Mouse (Mus musculus) kidney, embryonic 15.5 days (tissue): ENCODE measurements around the gene Snu13. TPM values are rescaled to one million over a fixed set of nuclear protein-coding genes. Genes with fewer than 3 reads are reported as not detected.

ENCODE experiments used
- ATAC-seq: fragments of 200-750 bp; cut with Nextera tagmentation; replicated peaks from 2 replicates; pipeline ENCODE4 v1.8.0; 2017; ENCODE audit warnings: moderate TSS enrichment; ENCODE audit not compliant: low FRiP score
- H3K27ac ChIP-seq: fragments of 300-500 bp; sonication (generic); 2 replicates; pipeline ENCODE4 v1.5.1; 2015; ENCODE audit warnings: mild to moderate bottlenecking, inconsistent platforms
- H3K27me3 ChIP-seq: fragments of 300-500 bp; sonication (generic); 2 replicates; pipeline ENCODE4 v1.6.1; 2015; ENCODE audit warnings: inconsistent platforms
- H3K36me3 ChIP-seq: fragments of 300-500 bp; sonication (generic); 2 replicates; pipeline ENCODE4 v1.6.1; 2015; ENCODE audit warnings: inconsistent platforms
- H3K4me1 ChIP-seq: fragments of 300-500 bp; sonication (generic); 2 replicates; pipeline ENCODE4 v1.6.1; 2015; ENCODE audit warnings: inconsistent platforms
- H3K4me2 ChIP-seq: fragments of 300-500 bp; sonication (generic); 2 replicates; pipeline ENCODE4 v1.6.1; 2015; ENCODE audit warnings: moderate library complexity, mild to moderate bottlenecking, inconsistent platforms
- H3K4me3 ChIP-seq: fragments of 300-500 bp; sonication (generic); replicated peaks from 2 replicates; pipeline ENCODE4 v1.5.1; 2015; ENCODE audit warnings: mild to moderate bottlenecking, inconsistent platforms
- H3K9ac ChIP-seq: fragments of 300-500 bp; sonication (generic); 2 replicates; pipeline ENCODE4 v1.6.1; 2015; ENCODE audit warnings: mild to moderate bottlenecking, inconsistent platforms
- H3K9me3 ChIP-seq: fragments of 300-500 bp; sonication (generic); replicated peaks from 2 replicates; pipeline ENCODE4 v1.6.1; 2016; ENCODE audit warnings: inconsistent platforms
- WGBS: fragments of 180-500 bp; shearing (Covaris S2); methylation state at CpG from one replicate; pipeline ENCODE4 v1.1.7; 2015; ENCODE audit warnings: mixed read lengths; 5-methylcytosine and 5-hydroxymethylcytosine counted together
- polyA plus RNA-seq: library from polyadenylated mRNA; unstranded; fragments of >200 nt; fragmentation: Nextera tagmentation; extraction: Ambion mirVana; gene quantifications from 2 replicates; pipeline ENCODE4 v1.2.1, GENCODE M21; 2015

Gene Snu13
- polyA plus RNA-seq, 1 experiment from 2014 or later = 272 TPM

GRCm38 (mm10) chr15:82022535-82023088 lies 24.8 kb downstream of the Snu13 start:
- ATAC-seq = no peak
- Histone ChIP-seq H3K4me2 (no peak overlapping the region), H3K9me3 (no peaks in the 10 kb centered on the region), H3K9ac (no peak overlapping the region), H3K27ac (no peak overlapping the region), H3K27me3 (no peaks in the 10 kb centered on the region), H3K4me3 (no peak overlapping the region), H3K4me1 (no peaks in the 10 kb centered on the region), H3K36me3 (peaks cover 83% of the 10 kb centered on the region)
- WGBS = 89% methylated on average over 13 of the region's 13 CpGs

- ATAC-seq = no peak
- Histone ChIP-seq H3K4me2 (no peak overlapping the region), H3K9ac (no peak overlapping the region), H3K27me3 (no peaks in the 10 kb centered on the region), H3K4me3 (no peak overlapping the region), H3K36me3 (peaks cover 50% of the 10 kb centered on the region), H3K27ac (no peak overlapping the region), H3K4me1 (peaks cover 21% of the 10 kb centered on the region), H3K9me3 (no peaks in the 10 kb centered on the region)
- WGBS = 83% methylated on average over 3 of the region's 3 CpGs
Observed at GRCm38 (mm10) chr15:82019288-82019687, 28.1 kb downstream of the Snu13 start.

- Histone ChIP-seq H3K9me3 (no peaks in the 10 kb centered on the region), H3K9ac (no peak overlapping the region), H3K4me2 (0 out of 2 replicates have a peak overlapping the region, but pooled peaks have one; percentile 17), H3K27me3 (no peaks in the 10 kb centered on the region), H3K27ac (no peak overlapping the region), H3K4me3 (0 out of 2 replicates have a peak overlapping the region, but pooled peaks have one; percentile 8), H3K4me1 (peaks cover 32% of the 10 kb centered on the region), H3K36me3 (peaks cover 31% of the 10 kb centered on the region)
- 65% methylated on average over 4 of the region's 4 CpGs for WGBS
- no peak for ATAC-seq
Observed at GRCm38 (mm10) chr15:82017461-82017860, 29.9 kb downstream of the Snu13 start.

GRCm38 (mm10) chr15:82016830-82017229 lies 30.6 kb downstream of the Snu13 start:
- peaks cover 32% of the 10 kb centered on the region for H3K4me1 ChIP-seq
- H3K9ac ChIP-seq = peak overlapping the region; percentile 89
- peaks cover 25% of the 10 kb centered on the region for H3K36me3 ChIP-seq
- peak overlapping the region; percentile 91 for H3K4me2 ChIP-seq
- no peak for ATAC-seq
- no peaks in the 10 kb centered on the region for H3K9me3 ChIP-seq
- no peaks in the 10 kb centered on the region for H3K27me3 ChIP-seq
- peak overlapping the region; percentile 88 for H3K27ac ChIP-seq
- 26% methylated on average over 6 of the region's 6 CpGs for WGBS
- peak overlapping the region; percentile 98 for H3K4me3 ChIP-seq

GRCm38 (mm10) chr15:82016101-82016808 lies 31.1 kb downstream of the Snu13 start:
- peak overlapping the region; percentile 88 for H3K27ac ChIP-seq
- peak; percentile 96 for ATAC-seq

GRCm38 (mm10) chr15:82015392-82016100 lies 31.9 kb downstream of the Snu13 start:
- Histone ChIP-seq H3K9me3 (no peaks in the 10 kb centered on the region), H3K27me3 (no peaks in the 10 kb centered on the region), H3K4me1 (peaks cover 32% of the 10 kb centered on the region), H3K27ac (peak overlapping the region; percentile 84), H3K36me3 (peaks cover 16% of the 10 kb centered on the region), H3K4me2 (peak overlapping the region; percentile 91), H3K9ac (peak overlapping the region; percentile 89), H3K4me3 (peak overlapping the region; percentile 98)
- WGBS = under 1% methylated on average over 39 of the region's 39 CpGs
- ATAC-seq = peak; percentile 26

More at GRCm38 (mm10) chr15:82016101-82016808, 31.1 kb downstream of the Snu13 start:
- Histone ChIP-seq H3K27me3 (no peaks in the 10 kb centered on the region), H3K9ac (peak overlapping the region; percentile 89), H3K4me1 (peaks cover 32% of the 10 kb centered on the region), H3K4me3 (peak overlapping the region; percentile 98), H3K36me3 (peaks cover 19% of the 10 kb centered on the region), H3K4me2 (peak overlapping the region; percentile 91), H3K9me3 (no peaks in the 10 kb centered on the region)
- WGBS = under 1% methylated on average over 52 of the region's 53 CpGs

- peaks cover 13% of the 10 kb centered on the region for H3K36me3 ChIP-seq
- WGBS = 15% methylated on average over 9 of the region's 9 CpGs
- H3K9me3 ChIP-seq = no peaks in the 10 kb centered on the region
- H3K4me2 ChIP-seq = peak overlapping the region; percentile 91
- H3K4me1 ChIP-seq = peaks cover 32% of the 10 kb centered on the region
- no peaks in the 10 kb centered on the region for H3K27me3 ChIP-seq
- H3K9ac ChIP-seq = peak overlapping the region; percentile 89
- peak overlapping the region; percentile 84 for H3K27ac ChIP-seq
- no peak for ATAC-seq
- peak overlapping the region; percentile 98 for H3K4me3 ChIP-seq
Observed at GRCm38 (mm10) chr15:82014745-82015391, 32.5 kb downstream of the Snu13 start.

GRCm38 (mm10) chr15:82011947-82012346 lies 35.5 kb downstream of the Snu13 start:
- Histone ChIP-seq H3K9me3 (no peaks in the 10 kb centered on the region), H3K9ac (no peak overlapping the region), H3K27me3 (no peaks in the 10 kb centered on the region), H3K27ac (no peak overlapping the region), H3K4me2 (no peak overlapping the region), H3K36me3 (no peaks in the 10 kb centered on the region; the same call in 1 of the 2 replicates), H3K4me3 (no peak overlapping the region), H3K4me1 (peaks cover 28% of the 10 kb centered on the region)
- WGBS = 86% methylated on average over 6 of the region's 6 CpGs
- no peak for ATAC-seq

- no peak for ATAC-seq
- WGBS = 79% methylated on average over 8 of the region's 8 CpGs
- no peak overlapping the region for H3K4me2 ChIP-seq
- no peaks in the 10 kb centered on the region for H3K9me3 ChIP-seq
- no peak overlapping the region for H3K27ac ChIP-seq
- peaks cover 35% of the 10 kb centered on the region for H3K36me3 ChIP-seq
- no peaks in the 10 kb centered on the region for H3K27me3 ChIP-seq
- H3K9ac ChIP-seq = no peak overlapping the region
- no peaks in the 10 kb centered on the region for H3K4me1 ChIP-seq
- no peak overlapping the region for H3K4me3 ChIP-seq
Observed at GRCm38 (mm10) chr15:82004257-82004656, 43.1 kb downstream of the Snu13 start.

GRCm38 (mm10) chr15:81993992-81994391 lies 53.4 kb downstream of the Snu13 start:
- no peak overlapping the region for H3K4me3 ChIP-seq
- no peaks in the 10 kb centered on the region for H3K9me3 ChIP-seq
- H3K4me2 ChIP-seq = no peak overlapping the region
- no peak overlapping the region for H3K27ac ChIP-seq
- no peak overlapping the region for H3K9ac ChIP-seq
- H3K4me1 ChIP-seq = peaks cover 6% of the 10 kb centered on the region; the same call in 1 of the 2 replicates
- 61% methylated on average over 6 of the region's 6 CpGs for WGBS
- peaks cover 58% of the 10 kb centered on the region for H3K36me3 ChIP-seq
- no peak for ATAC-seq
- H3K27me3 ChIP-seq = no peaks in the 10 kb centered on the region

GRCm38 (mm10) chr15:81990549-81990948 lies 56.8 kb downstream of the Snu13 start:
- H3K9ac ChIP-seq = no peak overlapping the region
- 50% methylated on average over 7 of the region's 7 CpGs for WGBS
- no peak overlapping the region for H3K4me3 ChIP-seq
- H3K4me1 ChIP-seq = peaks cover 6% of the 10 kb centered on the region; the same call in 1 of the 2 replicates
- H3K36me3 ChIP-seq = peaks cover 26% of the 10 kb centered on the region
- H3K9me3 ChIP-seq = no peaks in the 10 kb centered on the region
- H3K27me3 ChIP-seq = no peaks in the 10 kb centered on the region
- ATAC-seq = 0 out of 2 replicates have a peak, but pooled peaks have one; percentile 40
- H3K27ac ChIP-seq = no peak overlapping the region
- H3K4me2 ChIP-seq = no peak overlapping the region
